Mouse (Mus musculus) heart, adult 18-20 months (tissue): Measurements from ENCODE around the gene Slc35d3. TPM values are rescaled to one million over a fixed set of nuclear protein-coding genes. Genes with fewer than 3 reads are reported as not detected.
A peak's percentile ranks its signal among the peaks of the same experiment; 100 is the strongest.

Experiments
- DNase-seq, 2 experiments: peaks; one replicate each; pipeline ENCODE4 v3.0.0; 2021 to 2022; ENCODE audit warnings: mixed read lengths in 1 of 2
- long read RNA-seq, 2 experiments: library from polyadenylated mRNA; stranded (forward); transcript quantifications; one replicate each; pipeline ENCODE4 v2.0.0; 2021
- total RNA-seq, 2 experiments: library from RNA; stranded (reverse); gene quantifications; 2 replicates each; pipeline ENCODE4 v1.2.3; 2021

Slc35d3 gene
- total RNA-seq: not detected
- long read RNA-seq, experiment 1: 0 reads
- long read RNA-seq, experiment 2: 0 reads

- peak; percentile 2 to 21 for DNase-seq
These were observed at the start of gene Slc35d3 for GRCm38 (mm10) chr10:19850998-19851691. Gene Slc35d3 (minus strand): TSS chr10:19851459.

GRCm38 (mm10) chr10:19900191-19900590 lies 48.9 kb upstream of the Slc35d3 start:
- no peak for DNase-seq

- peak; percentile 21 to 71 for DNase-seq
These were observed 42.7 kb upstream of the Slc35d3 start for GRCm38 (mm10) chr10:19893976-19894375.

GRCm38 (mm10) chr10:19893146-19893545 lies 41.9 kb upstream of the Slc35d3 start:
- no peak for DNase-seq

GRCm38 (mm10) chr10:19891686-19892085 lies 40.4 kb upstream of the Slc35d3 start:
- no peak for DNase-seq

- no peak for DNase-seq
These were observed 38.6 kb upstream of the Slc35d3 start for GRCm38 (mm10) chr10:19889908-19890307.

- DNase-seq: no peak
These were observed 35.0 kb upstream of the Slc35d3 start for GRCm38 (mm10) chr10:19886249-19886648.

GRCm38 (mm10) chr10:19884409-19884808 lies 33.1 kb upstream of the Slc35d3 start:
- no peak for DNase-seq

GRCm38 (mm10) chr10:19880437-19880836 lies 29.2 kb upstream of the Slc35d3 start:
- DNase-seq: no peak

- no peak for DNase-seq
These were observed 27.9 kb upstream of the Slc35d3 start for GRCm38 (mm10) chr10:19879161-19879560.

GRCm38 (mm10) chr10:19877679-19878078 lies 26.4 kb upstream of the Slc35d3 start:
- DNase-seq: no peak

- no peak for DNase-seq
These were observed 26.0 kb upstream of the Slc35d3 start for GRCm38 (mm10) chr10:19877257-19877656.

- no peak for DNase-seq
These were observed 25.4 kb upstream of the Slc35d3 start for GRCm38 (mm10) chr10:19876669-19877068.

GRCm38 (mm10) chr10:19875346-19875745 lies 24.1 kb upstream of the Slc35d3 start:
- no peak for DNase-seq

- no peak for DNase-seq
These were observed 4.5 kb upstream of the Slc35d3 start for GRCm38 (mm10) chr10:19855597-19856306.

GRCm38 (mm10) chr10:19853609-19854008 lies 2.4 kb upstream of the Slc35d3 start:
- DNase-seq: no peak

GRCm38 (mm10) chr10:19852776-19853175 lies 1.5 kb upstream of the Slc35d3 start:
- DNase-seq: no peak

- no peak for DNase-seq
These were observed 688 bp downstream of the Slc35d3 start for GRCm38 (mm10) chr10:19850544-19850997.

GRCm38 (mm10) chr10:19849771-19850365 lies 1.4 kb downstream of the Slc35d3 start:
- peak; percentile 3 to 4 for DNase-seq

GRCm38 (mm10) chr10:19848928-19849770 lies 2.1 kb downstream of the Slc35d3 start:
- DNase-seq: no peak

- no peak for DNase-seq
These were observed 11.4 kb downstream of the Slc35d3 start for GRCm38 (mm10) chr10:19839836-19840235.
